Mouse (Mus musculus) brain, embryonic 18.5 days (tissue): Measurements from ENCODE around the gene Mtx1.
"Not testable (repeated sequence)": the region's sequence is repeated elsewhere in the genome, so short reads cannot be mapped to it uniquely, and the experiment has no call there.

Source experiments
- DNase-seq: peaks from one replicate; pipeline ENCODE4 v3.0.0-alpha.2; 2012; ENCODE audit warnings: low read depth, low spot score

Gene Mtx1

GRCm38 (mm10) chr3:89242331-89242895 lies 15.5 kb upstream of the Mtx1 start:
- DNase-seq = no peak

GRCm38 (mm10) chr3:89238494-89238893 lies 11.6 kb upstream of the Mtx1 start:
- no peak for DNase-seq

GRCm38 (mm10) chr3:89237682-89238081 lies 10.8 kb upstream of the Mtx1 start:
- DNase-seq = no peak

- DNase-seq = no peak
Measured at GRCm38 (mm10) chr3:89236516-89236915, 9.6 kb upstream of the Mtx1 start.

GRCm38 (mm10) chr3:89233562-89234110 lies 6.7 kb upstream of the Mtx1 start:
- DNase-seq = no peak

- DNase-seq = no peak
Measured at GRCm38 (mm10) chr3:89232614-89233013, 5.7 kb upstream of the Mtx1 start.

- DNase-seq = no peak
Measured at GRCm38 (mm10) chr3:89231772-89232275, 4.9 kb upstream of the Mtx1 start.

GRCm38 (mm10) chr3:89231345-89231744 lies 4.5 kb upstream of the Mtx1 start:
- DNase-seq = no peak

- DNase-seq = no peak
Measured at GRCm38 (mm10) chr3:89230561-89230960, 3.7 kb upstream of the Mtx1 start.

GRCm38 (mm10) chr3:89229276-89229675 lies 2.4 kb upstream of the Mtx1 start:
- DNase-seq = no peak

GRCm38 (mm10) chr3:89228836-89229235 lies 1.9 kb upstream of the Mtx1 start, which contains the start of gene Muc1:
Gene Muc1 (plus strand): TSS chr3:89229057.
- no peak for DNase-seq

- DNase-seq = no peak
Measured at GRCm38 (mm10) chr3:89228180-89228549, 1.3 kb upstream of the Mtx1 start.

GRCm38 (mm10) chr3:89227307-89228179 lies 655 bp upstream of the Mtx1 start:
- peak; percentile 86 for DNase-seq

GRCm38 (mm10) chr3:89226361-89226760 lies 527 bp downstream of the Mtx1 start:
- no peak for DNase-seq

- peak; percentile 54 for DNase-seq
Measured at GRCm38 (mm10) chr3:89225918-89226317, 970 bp downstream of the Mtx1 start.

GRCm38 (mm10) chr3:89225321-89225815 lies 1.5 kb downstream of the Mtx1 start:
- DNase-seq = no peak

- no peak for DNase-seq
Measured at GRCm38 (mm10) chr3:89224796-89225195, 2.1 kb downstream of the Mtx1 start.

GRCm38 (mm10) chr3:89221167-89221566 lies 5.7 kb downstream of the Mtx1 start:
- DNase-seq = no peak

GRCm38 (mm10) chr3:89219546-89219945 lies 7.3 kb downstream of the Mtx1 start:
- DNase-seq = no peak

GRCm38 (mm10) chr3:89218271-89218670 lies 8.6 kb downstream of the Mtx1 start:
- no peak for DNase-seq

- DNase-seq = not testable (repeated sequence)
Measured at GRCm38 (mm10) chr3:89216407-89216806, 10.5 kb downstream of the Mtx1 start.

- DNase-seq = no peak
Measured at GRCm38 (mm10) chr3:89215853-89216252, 11.0 kb downstream of the Mtx1 start.
